Mouse (Mus musculus) spleen, adult 2 months (tissue): ENCODE results near the gene Plch2. TPM values are rescaled to one million over a fixed set of nuclear protein-coding genes. Genes with fewer than 3 reads are reported as not detected.

Source experiments
- DNase-seq, 2 experiments: peaks; one replicate each; pipeline versions ENCODE4 v3.0.0 to v3.0.0-alpha.2; 2012 to 2021; ENCODE audit warnings: low spot score in 2 of 2, low read depth in 1 of 2
- H3K27ac ChIP-seq: fragments of 200-500 bp; 2 replicates; pipeline ENCODE4 v1.5.1; 2012; ENCODE audit warnings: low read length, inconsistent platforms; ENCODE audit not compliant: insufficient read depth
- H3K27me3 ChIP-seq: fragments of 200-500 bp; 2 replicates; pipeline ENCODE4 v1.6.1; 2012; ENCODE audit warnings: mild to moderate bottlenecking, moderate library complexity, low read length, inconsistent platforms; ENCODE audit not compliant: control insufficient read depth, insufficient read depth
- H3K36me3 ChIP-seq: fragments of 200-500 bp; 2 replicates; pipeline ENCODE4 v1.6.1; 2012; ENCODE audit warnings: mild to moderate bottlenecking, low read length, inconsistent platforms; ENCODE audit not compliant: control insufficient read depth, insufficient read depth
- H3K4me1 ChIP-seq: fragments of 200-500 bp; 2 replicates; pipeline ENCODE4 v1.6.1; 2011; ENCODE audit warnings: inconsistent platforms; ENCODE audit not compliant: control insufficient read depth, insufficient read depth, insufficient read length
- H3K4me3 ChIP-seq: fragments of 200-500 bp; 2 replicates; pipeline ENCODE4 v1.5.1; 2011; ENCODE audit warnings: mild to moderate bottlenecking, inconsistent platforms; ENCODE audit not compliant: insufficient read depth, insufficient read length; ENCODE audit errors: extremely low read depth
- CTCF ChIP-seq: fragments of 200-500 bp; IDR thresholded peaks from 2 replicates; pipeline ENCODE4 v1.5.1; 2011; ENCODE audit warnings: mild to moderate bottlenecking, inconsistent platforms; ENCODE audit not compliant: insufficient read depth, insufficient read length, insufficient replicate concordance; ENCODE audit errors: extremely low read depth
- POLR2A ChIP-seq: fragments of 200-500 bp; IDR thresholded peaks from 2 replicates; pipeline ENCODE4 v1.6.1; 2011; ENCODE audit warnings: low read depth, low read length, inconsistent platforms
- WGBS: fragments of 180-500 bp; shearing (Covaris S2); methylation state at CpG from one replicate; pipeline ENCODE4 v1.1.7; 2018; 5-methylcytosine and 5-hydroxymethylcytosine counted together
- polyA plus RNA-seq: library from polyadenylated mRNA; depleted of rRNA; stranded (reverse); fragments of >200 nt; gene quantifications from 2 replicates; pipeline ENCODE4 v1.2.3, GENCODE M21; 2012

Gene Plch2
- polyA plus RNA-seq, 1 experiment: 0.20 TPM

DNA sequence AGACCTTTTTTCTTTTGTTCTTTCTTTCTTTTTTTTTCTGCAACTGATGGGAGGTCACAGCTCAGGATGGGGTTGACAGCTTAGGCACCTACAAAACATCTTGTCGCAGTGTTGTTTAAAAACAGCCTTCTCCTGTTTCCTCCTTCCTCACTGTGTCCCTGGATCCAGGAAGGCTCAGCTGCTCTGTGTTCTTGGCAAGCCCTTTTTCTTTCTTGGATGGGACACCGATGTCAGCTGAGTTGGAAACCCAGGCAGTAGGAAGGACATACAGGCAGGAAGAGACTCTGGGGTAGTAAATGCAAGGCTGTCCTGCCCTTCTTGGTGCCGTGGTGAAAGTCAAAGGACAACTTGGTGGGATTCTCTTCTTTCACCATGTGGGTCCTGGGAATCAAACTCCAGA is 90.7 kb downstream of the Plch2 start:
- Histone ChIP-seq H3K4me1 (peaks cover 16% of the 10 kb centered on the region; the same call in 1 of the 2 replicates), H3K36me3 (peaks cover 20% of the 10 kb centered on the region), H3K4me3 (no peak overlapping the region), H3K27me3 (no peaks in the 10 kb centered on the region; the same call in 1 of the 2 replicates), H3K27ac (no peak overlapping the region)
- 84% methylated on average over 3 of the region's 3 CpGs for WGBS
- TF ChIP-seq POLR2A (no peak), CTCF (no peak)
- no peak for DNase-seq

GRCm38 (mm10) chr4:154964581-154965235 is 91.9 kb downstream of the Plch2 start:
- no peak for TF ChIP-seq CTCF
- TF ChIP-seq POLR2A: no peak
- 2% methylated on average over 36 of the region's 36 CpGs for WGBS
- H3K27ac ChIP-seq: peak overlapping the region; percentile 82
- H3K4me3 ChIP-seq: peak overlapping the region; percentile 77
- peaks cover 8% of the 10 kb centered on the region for H3K36me3 ChIP-seq
- peaks cover 18% of the 10 kb centered on the region; the same call in 1 of the 2 replicates for H3K4me1 ChIP-seq
- no peak for DNase-seq
- peaks cover 2% of the 10 kb centered on the region; the same call in 1 of the 2 replicates for H3K27me3 ChIP-seq

- Histone ChIP-seq H3K4me3 (peak within 1 kb of the TSS; percentile 77), H3K27me3 (peaks cover 2% of the 10 kb centered on the region; the same call in 1 of the 2 replicates), H3K4me1 (peaks cover 18% of the 10 kb centered on the region; the same call in 1 of the 2 replicates), H3K27ac (peak within 1 kb of the TSS; percentile 82), H3K36me3 (peaks cover 2% of the 10 kb centered on the region; the same call in 1 of the 2 replicates)
- WGBS: under 1% methylated on average over 66 of the region's 66 CpGs
- peak; percentile 68 to 89 for DNase-seq
- TF ChIP-seq CTCF (no peak), POLR2A (peak; percentile 71)
Measured at GRCm38 (mm10) chr4:154963901-154964580, 92.5 kb downstream of the Plch2 start, which contains the start of gene Pank4. Gene Pank4, plus strand, starts transcription at chr4:154964123.

GRCm38 (mm10) chr4:154963190-154963836 is 93.3 kb downstream of the Plch2 start:
- Histone ChIP-seq H3K27me3 (peaks cover 2% of the 10 kb centered on the region; the same call in 1 of the 2 replicates), H3K27ac (peak overlapping the region; percentile 82; the same call in 1 of the 2 replicates), H3K36me3 (no peaks in the 10 kb centered on the region), H3K4me3 (peak overlapping the region; percentile 77; the same call in 1 of the 2 replicates), H3K4me1 (peaks cover 18% of the 10 kb centered on the region; the same call in 1 of the 2 replicates)
- no peak for DNase-seq
- WGBS: 53% methylated on average over 11 of the region's 11 CpGs
- TF ChIP-seq CTCF (no peak), POLR2A (no peak)

- no peak for TF ChIP-seq POLR2A
- TF ChIP-seq CTCF: no peak
- no peak for DNase-seq
- Histone ChIP-seq H3K4me1 (peaks cover 18% of the 10 kb centered on the region; the same call in 1 of the 2 replicates), H3K27me3 (peaks cover 2% of the 10 kb centered on the region; the same call in 1 of the 2 replicates), H3K36me3 (no peaks in the 10 kb centered on the region), H3K27ac (no peak overlapping the region; the same call in 1 of the 2 replicates), H3K4me3 (no peak overlapping the region)
- 62% methylated on average over 7 of the region's 7 CpGs for WGBS
Measured at GRCm38 (mm10) chr4:154962683-154963082, 93.9 kb downstream of the Plch2 start.

GRCm38 (mm10) chr4:154961911-154962310 is 94.7 kb downstream of the Plch2 start:
- Histone ChIP-seq H3K4me1 (peaks cover 20% of the 10 kb centered on the region; the same call in 1 of the 2 replicates), H3K27me3 (peaks cover 2% of the 10 kb centered on the region; the same call in 1 of the 2 replicates), H3K4me3 (peak overlapping the region; percentile 73), H3K36me3 (no peaks in the 10 kb centered on the region), H3K27ac (peak overlapping the region; percentile 90)
- WGBS: 6% methylated on average over 13 of the region's 13 CpGs
- DNase-seq: peak; percentile 68 to 89
- TF ChIP-seq POLR2A: peak; percentile 51; the same call in 1 of the 2 replicates
- 0 out of 2 replicates have a peak, but pooled peaks have one; percentile 2 for TF ChIP-seq CTCF
